Mouse (Mus musculus): ENCODE data around the gene Naa15. TPM values are rescaled to one million over a fixed set of nuclear protein-coding genes. Genes with fewer than 3 reads are reported as not detected.

Gene Naa15
- polyA plus RNA-seq, 1 experiment from 2014 or later: 26.6 TPM

GRCm38 (mm10) chr3:51373544-51373943, 41.4 kb upstream of the Naa15 start:
- no peak overlapping the region for H3K9ac ChIP-seq (ENCODE audit: low read depth, low read length)
- no peak overlapping the region for H3K27ac ChIP-seq
- TF ChIP-seq CTCF (IDR thresholded peaks at IDR 0.05; ENCODE audit: low read depth): peak; percentile 40; the same call in 1 of the 2 replicates
- no peaks in the 10 kb centered on the region for H3K4me1 ChIP-seq (replicated peaks; ENCODE audit: insufficient read depth, low read length)
- H3K9me3 ChIP-seq (replicated peaks; ENCODE audit: low read length): no peaks in the 10 kb centered on the region
- 0 out of 2 replicates have a peak, but pooled peaks have one; percentile 34 for ATAC-seq (replicated peaks; ENCODE audit: low FRiP score, low read depth)
- WGBS: 69% methylated on average over 5 of the region's 5 CpGs
- peak; percentile 27 for DNase-seq (ENCODE audit: low spot score)
- no peak overlapping the region for H3K4me3 ChIP-seq (replicated peaks; ENCODE audit: low read depth, low read length)
- no peak overlapping the region for H3K4me2 ChIP-seq (ENCODE audit: low read length)
- no peaks in the 10 kb centered on the region for H3K36me3 ChIP-seq (ENCODE audit: insufficient read depth, low read length)
- no peaks in the 10 kb centered on the region for H3K27me3 ChIP-seq (ENCODE audit: insufficient read depth, low read length)

GRCm38 (mm10) chr3:51375307-51376265, 39.4 kb upstream of the Naa15 start:
- ATAC-seq (replicated peaks; ENCODE audit: low FRiP score, low read depth) (no peak), DNase-seq (ENCODE audit: low spot score) (peak; percentile 59)
- no peak overlapping the region for H3K27ac ChIP-seq

GRCm38 (mm10) chr3:51377878-51378664, 36.9 kb upstream of the Naa15 start:
- WGBS: 31% methylated on average over 31 of the region's 31 CpGs
- H3K4me3 ChIP-seq (replicated peaks; ENCODE audit: low read depth, low read length): peak overlapping the region; percentile 17
- no peaks in the 10 kb centered on the region for H3K9me3 ChIP-seq (replicated peaks; ENCODE audit: low read length)
- TF ChIP-seq CTCF (IDR thresholded peaks at IDR 0.05; ENCODE audit: low read depth): peak; percentile 75
- H3K9ac ChIP-seq (ENCODE audit: low read depth, low read length): peak overlapping the region; percentile 9; the same call in 1 of the 2 replicates
- no peaks in the 10 kb centered on the region for H3K4me1 ChIP-seq (replicated peaks; ENCODE audit: insufficient read depth, low read length)
- H3K27me3 ChIP-seq (ENCODE audit: insufficient read depth, low read length): no peaks in the 10 kb centered on the region
- peak overlapping the region; percentile 53 for H3K4me2 ChIP-seq (ENCODE audit: low read length)
- DNase-seq (ENCODE audit: low spot score) (peak; percentile 90), ATAC-seq (replicated peaks; ENCODE audit: low FRiP score, low read depth) (no peak)
- no peaks in the 10 kb centered on the region for H3K36me3 ChIP-seq (ENCODE audit: insufficient read depth, low read length)
- no peak overlapping the region for H3K27ac ChIP-seq

More at GRCm38 (mm10) chr3:51375307-51376265, 39.4 kb upstream of the Naa15 start:
- Histone ChIP-seq H3K27me3 (ENCODE audit: insufficient read depth, low read length) (no peaks in the 10 kb centered on the region), H3K36me3 (ENCODE audit: insufficient read depth, low read length) (no peaks in the 10 kb centered on the region), H3K9ac (ENCODE audit: low read depth, low read length) (no peak overlapping the region), H3K4me1 (replicated peaks; ENCODE audit: insufficient read depth, low read length) (no peaks in the 10 kb centered on the region), H3K4me3 (replicated peaks; ENCODE audit: low read depth, low read length) (no peak overlapping the region), H3K9me3 (replicated peaks; ENCODE audit: low read length) (no peaks in the 10 kb centered on the region), H3K4me2 (ENCODE audit: low read length) (no peak overlapping the region)
- peak; percentile 74 for TF ChIP-seq CTCF (IDR thresholded peaks at IDR 0.05; ENCODE audit: low read depth)
- WGBS: 82% methylated on average over 19 of the region's 19 CpGs

- Histone ChIP-seq H3K4me1 (replicated peaks; ENCODE audit: insufficient read depth, low read length) (no peaks in the 10 kb centered on the region), H3K9me3 (replicated peaks; ENCODE audit: low read length) (no peaks in the 10 kb centered on the region), H3K27me3 (ENCODE audit: insufficient read depth, low read length) (no peaks in the 10 kb centered on the region), H3K4me3 (replicated peaks; ENCODE audit: low read depth, low read length) (peak overlapping the region; percentile 17; the same call in 1 of the 2 replicates), H3K36me3 (ENCODE audit: insufficient read depth, low read length) (no peaks in the 10 kb centered on the region), H3K9ac (ENCODE audit: low read depth, low read length) (0 out of 2 replicates have a peak overlapping the region, but pooled peaks have one; percentile 9), H3K4me2 (ENCODE audit: low read length) (peak overlapping the region; percentile 53), H3K27ac (no peak overlapping the region)
- WGBS: 82% methylated on average over 3 of the region's 3 CpGs
- TF ChIP-seq CTCF (IDR thresholded peaks at IDR 0.05; ENCODE audit: low read depth): no peak
- DNase-seq (ENCODE audit: low spot score): no peak
- ATAC-seq (replicated peaks; ENCODE audit: low FRiP score, low read depth): no peak
These were observed 36.3 kb upstream of the Naa15 start for GRCm38 (mm10) chr3:51378665-51378946.

GRCm38 (mm10) chr3:51379786-51380659, 34.9 kb upstream of the Naa15 start:
- no peaks in the 10 kb centered on the region for H3K9me3 ChIP-seq (replicated peaks; ENCODE audit: low read length)
- no peak overlapping the region for H3K27ac ChIP-seq
- no peak overlapping the region for H3K9ac ChIP-seq (ENCODE audit: low read depth, low read length)
- no peaks in the 10 kb centered on the region for H3K4me1 ChIP-seq (replicated peaks; ENCODE audit: insufficient read depth, low read length)
- DNase-seq (ENCODE audit: low spot score): peak; percentile 72
- H3K27me3 ChIP-seq (ENCODE audit: insufficient read depth, low read length): no peaks in the 10 kb centered on the region
- H3K36me3 ChIP-seq (ENCODE audit: insufficient read depth, low read length): no peaks in the 10 kb centered on the region
- no peak overlapping the region for H3K4me3 ChIP-seq (replicated peaks; ENCODE audit: low read depth, low read length)
- H3K4me2 ChIP-seq (ENCODE audit: low read length): no peak overlapping the region
- 56% methylated on average over 5 of the region's 5 CpGs for WGBS
- TF ChIP-seq CTCF (IDR thresholded peaks at IDR 0.05; ENCODE audit: low read depth): no peak
- ATAC-seq (replicated peaks; ENCODE audit: low FRiP score, low read depth): 0 out of 2 replicates have a peak, but pooled peaks have one; percentile 22
